Mouse (Mus musculus): ENCODE results near the gene Clec1a.
"Not testable (repeated sequence)": the region's sequence is repeated elsewhere in the genome, so short reads cannot be mapped to it uniquely, and the experiment has no call there.

Clec1a gene

DNA sequence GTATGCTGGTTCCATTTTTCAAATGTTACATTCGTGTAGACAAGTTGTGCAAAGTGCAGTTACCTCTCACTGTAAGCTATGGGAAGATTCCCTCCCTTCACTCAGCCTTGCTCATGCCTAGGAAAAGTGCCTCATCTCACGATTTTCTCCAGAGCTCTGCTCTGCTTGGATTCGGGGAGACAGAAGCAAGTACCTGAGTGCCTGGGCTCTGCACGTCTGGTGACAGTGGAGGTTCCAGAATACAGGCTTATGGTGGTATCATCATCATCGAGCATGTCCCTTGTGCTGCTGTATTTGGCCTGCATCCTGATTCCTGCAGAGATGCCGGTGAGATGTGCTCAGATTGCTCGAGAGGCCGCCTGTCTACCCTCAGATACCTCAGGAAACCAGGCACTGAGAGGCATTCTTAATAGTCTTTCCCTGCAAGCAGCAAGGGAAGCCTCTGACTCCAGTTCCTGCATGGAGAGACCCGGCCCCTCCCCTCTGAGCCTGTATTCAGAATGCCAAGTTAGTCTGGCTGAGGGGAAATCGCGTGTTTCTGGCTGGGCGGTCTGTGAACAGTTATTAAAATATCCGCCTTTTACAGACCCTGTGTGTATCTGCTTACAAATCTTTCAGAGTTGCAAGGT is at the start of gene Clec1a:
Gene Clec1a (minus strand): TSS at position 590 of the 629 bp plus-strand sequence.
- peak; percentile 36 for DNase-seq (ENCODE audit: low read depth)

DNA sequence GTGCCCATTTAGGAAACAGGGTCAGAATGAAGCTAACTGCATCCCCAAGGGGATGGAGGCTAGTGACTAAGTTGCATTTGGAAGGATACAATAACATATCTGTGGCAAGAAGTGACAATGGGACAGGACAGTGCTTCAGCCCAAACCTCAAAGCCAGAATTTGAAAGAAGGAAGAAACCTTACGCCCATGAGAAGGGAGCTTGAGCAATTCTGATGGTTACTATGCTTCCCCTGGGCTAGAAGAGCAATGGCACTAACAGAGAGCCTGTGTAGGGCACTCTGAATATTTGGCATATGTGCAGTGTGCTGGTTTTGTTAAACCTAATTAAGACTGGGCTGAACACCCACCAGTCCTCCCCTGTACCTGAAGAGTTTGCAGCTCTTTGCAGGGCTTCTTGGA is 47.7 kb upstream of the Clec1a start:
- not testable (repeated sequence) for DNase-seq (ENCODE audit: low read depth)

DNA sequence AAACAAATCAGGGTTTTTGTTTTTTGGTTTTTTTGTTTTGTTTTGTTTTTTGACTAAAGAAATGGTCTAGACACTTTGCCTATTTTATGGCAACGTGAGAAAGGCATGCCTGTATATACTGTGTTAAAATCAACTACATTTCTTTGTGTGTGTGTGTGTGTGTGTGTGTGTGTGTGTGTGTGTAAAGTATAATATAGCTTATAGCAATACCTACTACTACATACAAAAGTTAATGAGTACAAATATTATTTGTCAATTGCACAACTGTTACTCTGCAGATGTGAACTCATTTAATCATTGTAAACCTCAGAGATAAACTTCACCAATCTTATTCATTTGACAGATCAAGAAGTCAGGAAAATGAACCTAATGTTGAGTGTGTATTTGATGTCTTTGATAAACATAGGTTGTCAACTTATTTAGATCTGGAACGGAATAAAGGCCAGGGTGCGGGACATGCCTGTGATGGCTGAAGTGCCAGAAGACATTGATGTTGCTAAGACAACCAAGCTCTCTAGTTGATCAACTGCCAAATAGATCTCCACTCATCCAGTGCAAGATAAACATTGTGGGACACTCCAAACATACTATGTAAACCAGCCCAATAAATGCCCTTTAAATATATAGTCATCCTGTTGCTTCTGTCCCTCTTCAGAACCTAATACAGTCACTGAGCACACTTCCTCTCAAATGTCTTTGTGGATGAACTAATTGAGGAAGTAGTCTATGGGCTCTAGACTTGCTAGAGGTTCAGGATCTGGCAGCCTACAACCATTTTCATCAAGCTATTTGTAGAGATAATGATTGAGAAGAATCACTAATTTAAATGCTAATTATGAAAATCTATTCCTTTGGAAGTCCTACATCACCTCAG is 45.8 kb upstream of the Clec1a start:
- peak; percentile 57 for DNase-seq (ENCODE audit: low read depth)

DNA sequence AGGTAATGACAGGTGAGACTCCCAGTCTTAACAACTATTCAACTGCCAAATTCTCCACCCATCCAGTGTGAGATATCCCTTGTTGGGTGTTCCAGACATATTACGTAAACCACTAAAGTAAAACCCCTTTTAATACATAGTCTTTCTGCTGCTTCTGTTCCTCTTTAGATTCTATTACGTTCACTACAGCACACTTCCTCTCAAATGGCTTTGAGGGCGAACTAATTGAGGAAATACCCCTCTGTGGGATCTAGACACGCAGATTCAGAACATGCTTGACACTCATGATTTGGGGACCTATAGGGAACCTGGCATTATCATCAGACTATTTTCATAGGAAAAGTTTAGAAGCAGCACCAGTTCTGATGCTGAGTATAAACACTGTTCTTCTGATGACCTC is 43.1 kb upstream of the Clec1a start:
- DNase-seq (ENCODE audit: low read depth), result no peak

DNA sequence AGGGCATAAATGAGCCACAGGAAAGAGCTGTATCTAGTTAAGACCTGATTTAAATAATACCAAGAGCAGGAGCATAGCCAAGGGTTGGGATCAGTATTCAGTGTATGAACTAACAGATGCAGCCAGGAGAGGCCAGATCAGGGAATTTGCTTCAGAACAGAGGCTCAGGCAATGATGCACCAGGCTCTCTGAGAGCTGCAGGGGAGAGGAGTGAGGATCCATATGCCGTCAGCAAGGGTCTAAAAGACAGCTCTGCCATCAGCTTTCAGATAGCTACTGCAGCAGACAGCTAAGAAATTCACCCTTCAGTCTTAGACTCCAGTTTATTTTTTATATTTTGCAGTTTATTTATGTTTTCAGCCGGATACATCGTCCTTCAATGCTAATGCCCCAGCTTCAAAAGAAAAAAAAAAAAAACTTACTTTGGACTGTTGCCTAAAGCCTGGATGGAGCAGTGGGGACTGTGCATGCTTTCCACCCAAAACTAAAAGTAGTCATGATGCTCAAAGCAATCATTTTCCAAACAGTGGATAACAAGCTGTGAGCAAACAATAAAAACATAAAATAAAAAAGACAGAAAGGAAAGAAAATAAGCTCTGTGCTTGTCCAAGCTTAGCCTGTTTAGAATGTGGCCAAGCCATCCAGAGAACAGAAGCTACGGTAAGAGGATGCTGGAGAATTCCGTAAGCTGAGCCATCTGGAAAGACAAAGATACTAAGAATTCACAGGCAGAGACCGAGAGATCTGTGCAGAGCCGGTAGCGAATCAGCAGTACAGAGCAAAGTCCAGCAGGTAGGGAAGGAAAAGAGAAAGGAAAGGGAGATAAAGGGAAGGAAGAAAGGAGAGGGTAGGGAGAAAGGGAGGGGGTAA is 28.5 kb upstream of the Clec1a start:
- DNase-seq (ENCODE audit: low read depth), result no peak

DNA sequence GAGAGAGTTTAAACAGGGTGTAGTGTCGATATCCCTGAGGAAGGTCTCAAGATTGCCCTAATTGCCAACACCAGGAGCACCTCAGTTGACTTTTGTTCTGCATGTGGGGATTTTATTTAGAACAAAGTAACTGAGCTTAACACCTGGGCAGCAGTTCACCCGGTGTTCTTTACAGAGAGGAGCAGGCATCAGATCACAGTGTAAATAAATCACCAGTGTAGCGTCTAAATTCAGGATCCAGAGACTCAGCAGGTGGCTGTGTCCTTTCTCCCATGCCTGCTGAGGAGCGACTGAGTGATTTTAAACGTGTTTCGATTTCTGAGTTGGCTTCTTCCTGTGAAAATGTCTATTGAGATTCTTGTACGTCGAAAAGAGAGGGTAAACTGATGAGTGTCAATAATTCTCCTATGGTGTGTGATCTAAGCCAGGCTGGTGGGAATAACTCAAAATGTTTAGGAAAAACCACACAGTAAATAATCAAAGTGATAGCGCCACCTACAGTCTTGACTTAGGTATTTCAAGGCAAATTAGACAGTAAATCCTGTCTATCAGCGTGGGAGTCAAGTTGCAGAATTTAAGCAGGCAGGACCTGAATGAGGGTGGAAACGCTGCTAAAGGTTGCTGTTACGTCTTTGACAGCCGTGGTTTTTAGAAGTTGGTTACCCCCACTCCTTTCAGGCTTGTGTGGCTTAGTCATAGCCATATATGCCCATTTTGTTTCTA is 24.8 kb upstream of the Clec1a start:
- peak; percentile 81 for DNase-seq (ENCODE audit: low read depth)

DNA sequence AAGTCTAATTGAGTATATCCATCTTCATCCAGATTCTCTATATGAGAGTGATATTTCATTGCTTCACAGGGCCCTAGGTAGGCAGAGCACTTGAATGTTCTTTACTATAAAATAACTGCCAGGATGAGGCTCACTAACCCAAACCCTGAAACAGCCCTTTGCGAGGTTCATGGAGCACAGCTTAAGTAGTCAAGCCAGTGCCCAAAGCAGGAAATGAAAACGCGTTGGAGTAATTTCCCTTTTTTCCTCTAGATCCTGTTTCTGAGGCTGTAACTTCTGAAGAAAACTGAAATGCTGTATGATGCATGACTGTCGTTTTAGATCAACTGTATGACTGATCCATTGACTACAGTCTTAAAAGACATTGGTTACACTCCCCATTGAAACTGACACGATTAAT is 20.8 kb upstream of the Clec1a start:
- no peak for DNase-seq (ENCODE audit: low read depth)

DNA sequence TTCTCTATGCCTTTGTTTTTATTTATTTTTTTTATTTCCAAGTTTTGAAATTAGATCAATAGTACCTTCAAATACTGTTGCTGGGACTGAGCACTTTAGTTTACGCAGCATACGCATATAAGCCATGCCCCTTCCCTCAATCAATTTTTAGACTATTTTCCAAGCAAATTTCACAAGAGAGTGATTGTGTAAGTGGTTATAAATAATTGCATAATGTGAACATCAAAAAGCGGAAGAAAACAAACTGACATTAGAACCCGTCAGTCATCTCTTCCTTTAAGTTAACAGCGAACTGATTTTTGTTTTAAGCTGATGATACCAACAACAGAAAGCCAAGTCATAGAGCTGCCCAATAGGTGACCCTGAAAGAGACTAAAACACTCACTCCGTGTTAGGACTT is 19.6 kb upstream of the Clec1a start:
- peak; percentile 40 for DNase-seq (ENCODE audit: low read depth)

DNA sequence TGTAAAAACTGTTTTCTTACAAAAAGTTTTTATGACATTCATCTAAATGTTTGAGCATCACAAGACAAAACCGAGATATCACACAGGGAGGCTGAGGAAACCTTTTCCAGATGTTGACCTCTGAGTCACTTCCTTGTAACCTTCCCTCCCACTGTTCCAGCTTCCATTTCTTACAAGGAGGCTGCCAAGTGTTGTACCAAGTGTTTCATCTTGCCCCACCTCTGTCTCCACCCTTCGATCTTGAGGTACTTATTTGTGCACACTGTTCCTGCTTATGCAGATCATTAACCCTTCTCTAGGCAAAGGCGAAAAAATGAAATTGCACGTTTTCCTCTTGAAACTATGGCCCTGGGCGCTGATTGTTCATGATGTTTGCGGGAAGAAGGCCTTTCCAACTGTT is 2.1 kb downstream of the Clec1a start:
- DNase-seq (ENCODE audit: low read depth), result peak; percentile 44

DNA sequence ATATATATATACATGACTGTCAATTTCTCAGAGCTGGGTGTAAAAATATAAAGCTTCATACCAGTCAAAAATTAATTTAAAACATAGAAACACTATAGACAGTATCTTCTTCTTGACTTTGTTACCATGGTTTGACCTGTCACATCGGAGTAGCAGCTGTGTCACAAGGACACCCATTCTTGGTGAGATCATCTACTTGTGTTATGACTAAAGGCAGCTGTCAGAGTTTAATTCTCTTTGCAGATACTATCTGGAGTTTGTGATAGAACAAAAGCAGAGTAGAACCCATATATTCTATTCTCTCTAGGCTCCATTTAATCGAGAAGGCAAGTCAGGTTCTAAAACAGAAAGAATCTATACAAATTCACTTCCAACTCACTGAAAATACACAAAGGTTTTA is 13.8 kb downstream of the Clec1a start:
- DNase-seq (ENCODE audit: low read depth), result no peak

DNA sequence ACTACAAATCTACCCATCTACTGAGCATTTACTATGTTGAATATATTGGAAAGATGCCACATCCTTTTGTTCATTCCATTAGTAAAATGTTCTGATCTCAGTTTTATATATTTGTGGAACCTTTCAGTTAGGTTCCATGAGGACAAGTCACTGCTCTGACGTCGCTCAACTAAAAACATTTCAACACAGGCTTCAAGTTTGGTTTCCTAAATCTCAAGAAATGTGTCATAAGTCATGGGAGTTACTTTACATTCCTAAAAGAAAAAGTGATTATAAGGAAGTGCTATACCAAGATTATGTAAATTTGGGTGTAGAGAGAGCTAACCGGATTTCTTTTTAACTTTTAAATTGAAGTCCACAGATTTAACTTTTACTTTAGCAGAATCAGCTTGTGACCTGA is 15.8 kb downstream of the Clec1a start:
- peak; percentile 53 for DNase-seq (ENCODE audit: low read depth)

DNA sequence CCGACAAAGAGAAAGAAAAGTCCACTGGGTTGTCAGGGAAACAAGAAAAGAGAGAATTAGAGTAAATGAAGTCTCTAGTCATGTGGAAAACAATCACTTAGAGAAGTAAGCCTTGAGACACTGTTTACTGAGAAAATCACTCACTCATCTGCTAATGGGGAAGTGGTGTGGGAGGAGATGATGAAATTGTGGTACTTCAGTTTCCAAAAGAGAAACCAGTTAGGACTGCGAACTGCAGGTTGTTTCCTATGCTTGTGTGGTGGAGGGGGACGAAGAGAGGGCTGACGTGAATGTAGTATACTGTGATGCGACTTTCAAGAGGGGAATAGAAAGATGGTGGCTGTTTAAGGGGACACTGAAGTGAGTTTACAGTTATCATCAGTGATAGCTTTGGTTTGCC is 17.6 kb downstream of the Clec1a start:
- DNase-seq (ENCODE audit: low read depth), result peak; percentile 97

DNA sequence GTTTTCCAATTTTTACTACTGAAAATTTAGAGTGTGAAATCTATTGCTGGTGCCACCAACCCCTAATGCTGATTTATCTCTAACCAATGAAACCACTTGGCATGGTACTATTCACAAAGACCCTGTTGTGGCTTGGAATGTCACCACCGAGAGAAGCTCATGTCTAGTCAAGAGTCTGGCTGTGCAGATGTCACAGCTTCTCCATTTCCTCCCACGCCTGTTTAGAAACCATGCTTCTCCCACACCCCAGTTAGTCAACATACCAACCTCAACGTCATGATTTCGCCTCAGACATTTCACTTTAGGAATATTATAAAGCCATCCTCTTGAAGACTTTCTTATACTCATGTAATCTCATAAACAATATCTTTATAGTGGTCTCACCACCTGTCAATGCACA is 24.5 kb downstream of the Clec1a start:
- DNase-seq (ENCODE audit: low read depth), result peak; percentile 64

DNA sequence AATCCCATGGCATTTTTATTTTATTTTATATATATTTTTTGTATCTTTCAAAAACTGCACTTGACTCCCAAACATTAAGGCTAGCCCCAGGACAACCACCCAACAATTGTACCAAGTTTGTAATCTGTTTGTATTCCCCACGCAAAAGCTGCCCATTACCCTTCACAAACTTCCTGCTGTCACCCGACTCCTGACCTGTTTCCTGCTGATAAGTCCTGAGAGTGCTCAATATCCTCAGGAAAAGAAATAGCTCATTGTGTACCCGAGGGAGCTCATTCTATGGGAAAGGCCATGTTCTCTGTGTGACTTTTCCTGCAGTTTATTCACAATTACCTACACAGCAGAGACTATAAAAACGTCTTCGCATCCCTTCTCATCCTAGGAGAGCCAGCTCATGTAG is 26.0 kb downstream of the Clec1a start:
- DNase-seq (ENCODE audit: low read depth), result peak; percentile 91

DNA sequence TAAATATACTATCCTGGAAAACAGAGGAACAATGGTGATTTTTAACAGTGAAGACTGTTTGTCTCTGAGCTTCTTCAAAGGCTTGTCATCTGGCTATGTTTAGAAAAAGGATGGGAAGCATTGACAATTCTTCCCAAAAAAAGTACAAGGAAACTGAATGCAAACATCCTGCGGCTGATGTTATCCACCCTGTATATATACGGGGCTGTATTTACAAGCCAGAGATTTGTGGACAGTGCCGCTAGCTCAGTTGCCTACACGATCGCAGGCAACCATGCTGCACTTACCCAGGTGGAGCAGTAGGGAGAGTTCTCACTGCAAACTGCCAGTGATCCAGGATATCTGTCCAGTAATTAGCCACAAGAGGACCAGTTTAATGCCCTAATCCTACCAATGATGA is 26.6 kb downstream of the Clec1a start:
- DNase-seq (ENCODE audit: low read depth), result peak; percentile 43

DNA sequence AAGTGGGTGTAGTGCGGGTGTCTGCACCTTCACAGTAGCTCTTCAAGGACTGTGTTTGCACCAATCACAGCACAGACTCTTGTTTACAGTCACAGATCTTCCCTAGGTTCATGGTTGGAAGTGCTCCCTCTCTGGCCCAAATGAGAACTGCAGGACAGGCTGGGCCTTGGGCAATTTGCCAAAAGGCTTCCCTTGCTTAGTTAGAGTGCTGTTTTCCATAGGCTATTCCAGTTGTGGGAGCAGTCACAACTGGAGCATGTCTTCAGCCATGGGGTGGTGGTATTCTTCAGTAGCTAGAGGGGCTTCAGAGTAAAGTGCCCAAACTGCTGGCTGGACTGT is 28.1 kb downstream of the Clec1a start:
- DNase-seq (ENCODE audit: low read depth), result peak; percentile 40

DNA sequence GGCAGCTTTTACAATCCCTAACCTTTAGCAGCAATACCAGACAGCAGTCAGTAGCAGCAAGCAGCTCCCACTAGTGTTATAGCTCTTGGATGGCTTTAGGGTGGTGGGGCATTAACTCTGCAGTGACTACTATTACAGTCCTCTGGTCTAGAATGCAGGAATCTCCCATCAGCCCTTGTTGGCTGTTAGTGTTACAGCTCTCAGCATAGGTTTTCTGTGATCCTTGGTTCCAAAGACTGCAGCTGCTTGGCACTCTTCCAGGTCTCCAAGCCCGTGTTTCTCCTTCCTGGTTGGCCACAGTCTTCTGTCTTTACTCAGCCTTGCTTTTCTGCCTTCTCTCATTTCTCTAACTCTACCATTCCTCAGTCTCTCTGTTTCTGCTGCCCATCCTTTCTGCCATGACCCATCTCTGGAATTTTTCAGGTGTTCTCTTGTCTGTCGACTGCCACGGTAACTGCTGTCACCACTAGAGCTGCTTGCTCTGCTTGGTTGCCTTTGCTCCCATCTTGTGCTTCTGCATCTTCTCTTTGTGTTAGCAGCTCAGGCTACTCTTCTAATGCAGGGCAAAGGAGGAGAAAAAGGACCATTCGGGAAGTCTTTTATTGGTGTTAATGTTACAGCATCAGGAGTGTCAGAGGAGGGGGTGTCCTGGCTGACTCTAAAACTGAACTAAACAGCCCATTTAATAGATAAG is 28.6 kb downstream of the Clec1a start:
- no peak for DNase-seq (ENCODE audit: low read depth)

DNA sequence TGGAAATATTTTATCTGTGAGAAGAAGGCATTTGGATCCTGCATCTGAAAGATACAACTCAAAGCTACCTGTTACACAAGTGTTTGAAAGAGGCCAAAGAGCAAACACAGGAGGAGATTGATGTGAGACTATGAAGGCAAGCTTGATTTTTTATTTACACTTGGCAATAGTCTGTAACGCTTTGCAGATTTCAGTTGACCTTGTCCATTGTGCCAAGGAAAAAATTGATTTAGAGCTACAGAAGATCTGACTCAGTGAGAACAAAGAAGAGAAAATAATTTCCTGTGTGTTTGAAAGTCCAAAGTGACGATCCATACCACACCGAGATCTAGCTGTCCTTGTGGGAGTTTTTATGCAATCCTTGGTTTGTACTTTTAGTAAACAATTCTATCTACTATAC is 29.5 kb downstream of the Clec1a start:
- no peak for DNase-seq (ENCODE audit: low read depth)

DNA sequence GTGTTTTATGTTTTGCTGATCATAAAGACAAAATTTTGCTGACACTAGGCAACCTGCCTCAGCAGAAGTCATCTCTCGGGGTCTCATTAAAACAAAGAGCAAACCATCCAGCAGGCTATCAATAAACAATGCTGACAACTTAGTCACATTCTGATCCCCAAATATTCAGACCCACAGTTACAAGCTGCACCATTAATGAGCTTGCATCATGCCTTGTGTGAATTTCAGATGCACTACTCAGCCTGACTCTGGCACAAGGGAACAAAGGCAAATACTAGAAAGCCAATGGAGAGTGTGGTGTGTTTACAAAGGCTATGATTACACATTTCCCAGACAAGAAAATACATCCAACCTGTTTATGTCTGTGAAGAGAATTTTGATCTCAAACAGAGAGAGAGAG is 37.6 kb downstream of the Clec1a start:
- no peak for DNase-seq (ENCODE audit: low read depth)

DNA sequence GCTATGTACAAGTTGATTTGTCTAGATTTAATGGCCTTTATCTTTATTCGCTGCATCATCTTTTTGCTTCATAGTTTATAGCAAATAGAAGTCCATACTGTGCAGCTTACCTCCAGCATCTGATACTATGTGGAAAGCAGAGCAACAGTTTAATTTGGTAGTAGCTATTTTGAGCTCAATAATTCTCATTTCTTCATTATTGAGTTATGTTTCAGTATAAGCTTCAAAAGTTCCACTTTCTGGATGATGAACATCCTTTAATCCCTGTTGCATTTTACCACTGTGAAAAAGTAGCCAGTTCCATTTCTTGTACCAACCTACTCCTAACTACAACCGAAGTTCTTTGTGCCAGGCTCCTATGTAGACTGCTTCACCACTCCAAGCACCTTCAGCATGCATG is 43.2 kb downstream of the Clec1a start, which contains the start of gene Clec9a:
Gene Clec9a (plus strand): TSS at position 301 of the 400 bp plus-strand sequence.
- DNase-seq (ENCODE audit: low read depth), result no peak

DNA sequence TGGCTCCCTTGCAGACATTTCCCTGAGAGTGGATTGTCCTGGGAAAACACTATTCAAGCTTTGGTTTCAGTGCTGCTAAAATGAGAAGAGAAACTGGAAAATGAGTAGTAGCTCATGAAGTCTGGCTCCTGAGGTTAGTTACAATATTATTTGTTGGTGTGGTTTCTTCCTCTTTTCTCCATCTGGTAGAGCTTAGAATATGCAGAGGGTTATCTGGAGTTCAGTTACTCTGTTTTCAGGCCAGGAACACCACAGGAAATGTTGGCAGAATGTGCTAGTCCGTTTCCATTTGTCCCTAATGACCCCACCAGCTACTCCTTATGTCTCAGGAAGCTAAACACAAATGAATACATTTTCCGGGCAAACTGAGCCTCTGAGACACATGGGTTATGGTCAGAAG is 44.5 kb downstream of the Clec1a start:
- DNase-seq (ENCODE audit: low read depth), result peak; percentile 90
